Mouse (Mus musculus) lung, embryonic 14.5 days (tissue): ENCODE results near the gene Hbq1b. TPM values are rescaled to one million over a fixed set of nuclear protein-coding genes. Genes with fewer than 3 reads are reported as not detected.

Source experiments
- ATAC-seq: fragments of 200-750 bp; cut with Nextera tagmentation; 2 replicates; pipeline ENCODE4 v1.8.0; 2017; ENCODE audit warnings: mild to moderate bottlenecking, moderate TSS enrichment, moderate library complexity; ENCODE audit not compliant: insufficient read depth
- DNase-seq: peaks from one replicate; pipeline ENCODE4 v3.0.0-alpha.2; 2015
- H3K27ac ChIP-seq: fragments of 300-500 bp; sonication (generic); 2 replicates; pipeline ENCODE4 v1.5.1; 2014; ENCODE audit warnings: low read depth, mild to moderate bottlenecking, moderate library complexity
- H3K27me3 ChIP-seq: fragments of 300-500 bp; sonication (generic); 2 replicates; pipeline ENCODE4 v1.6.1; 2014; ENCODE audit warnings: low read length, control low read depth; ENCODE audit not compliant: insufficient read depth
- H3K36me3 ChIP-seq: fragments of 300-500 bp; sonication (generic); 2 replicates; pipeline ENCODE4 v1.6.1; 2014; ENCODE audit warnings: control low read depth; ENCODE audit not compliant: insufficient read depth
- H3K4me1 ChIP-seq: fragments of 300-500 bp; sonication (generic); 2 replicates; pipeline ENCODE4 v1.6.1; 2014; ENCODE audit warnings: antibody characterized with exemption, control low read depth; ENCODE audit not compliant: insufficient read depth
- H3K4me2 ChIP-seq: fragments of 300-500 bp; sonication (generic); 2 replicates; pipeline ENCODE4 v1.6.1; 2014; ENCODE audit warnings: mild to moderate bottlenecking
- H3K4me3 ChIP-seq: fragments of 300-500 bp; sonication (generic); 2 replicates; pipeline ENCODE4 v1.5.1; 2014; ENCODE audit warnings: low read depth, low read length
- H3K9ac ChIP-seq: fragments of 300-500 bp; sonication (generic); 2 replicates; pipeline ENCODE4 v1.6.1; 2014
- H3K9me3 ChIP-seq: fragments of 300-500 bp; sonication (generic); 2 replicates; pipeline ENCODE4 v1.6.1; 2016; ENCODE audit warnings: low read depth, low read length, control low read depth
- CTCF ChIP-seq: IDR thresholded peaks from 2 replicates; pipeline ENCODE4 v1.5.1; 2016; ENCODE audit warnings: antibody characterized with exemption, low read depth
- WGBS: fragments of 180-500 bp; shearing (Covaris S2); extraction: QIAGEN DNeasy Blood & Tissue Kit; methylation state at CpG from one replicate; pipeline ENCODE4 v1.1.7; 2014; 5-methylcytosine and 5-hydroxymethylcytosine counted together
- polyA plus RNA-seq: library from polyadenylated mRNA; unstranded; fragments of >200 nt; fragmentation: Nextera tagmentation; extraction: Ambion mirVana; gene quantifications from 2 replicates; pipeline ENCODE4 v1.2.1, GENCODE M21; 2014

The Hbq1b gene
- polyA plus RNA-seq, 1 experiment from 2014 or later, result 2.1 TPM

DNA sequence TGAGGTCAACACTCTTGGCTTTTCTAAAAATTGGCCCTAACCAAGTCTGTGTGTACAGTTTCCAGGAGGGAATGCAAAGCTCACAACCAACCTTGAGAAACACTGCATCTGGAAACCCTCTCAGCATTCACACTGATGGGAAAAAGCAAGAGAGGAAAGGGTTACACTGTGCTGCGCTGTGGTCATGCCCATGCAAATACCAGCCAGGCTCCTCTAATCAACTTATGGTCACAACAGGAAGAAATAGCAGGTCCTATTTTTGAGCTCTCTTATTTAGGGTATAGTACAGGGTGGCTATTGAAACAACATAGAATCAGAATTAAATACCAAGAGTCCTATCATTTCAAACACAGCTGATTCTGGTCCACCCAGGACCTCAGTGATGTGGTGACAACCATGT is 42.1 kb upstream of the Hbq1b start:
- WGBS, result 97% methylated on average over 1 of the region's 1 CpGs
- no peak for TF ChIP-seq CTCF
- Histone ChIP-seq H3K4me1 (no peaks in the 10 kb centered on the region), H3K36me3 (peaks cover 77% of the 10 kb centered on the region), H3K9me3 (no peaks in the 10 kb centered on the region), H3K4me3 (no peak overlapping the region), H3K9ac (no peak overlapping the region), H3K27me3 (no peaks in the 10 kb centered on the region), H3K27ac (peak overlapping the region; percentile 51), H3K4me2 (no peak overlapping the region)
- no peak for DNase-seq
- no peak for ATAC-seq

DNA sequence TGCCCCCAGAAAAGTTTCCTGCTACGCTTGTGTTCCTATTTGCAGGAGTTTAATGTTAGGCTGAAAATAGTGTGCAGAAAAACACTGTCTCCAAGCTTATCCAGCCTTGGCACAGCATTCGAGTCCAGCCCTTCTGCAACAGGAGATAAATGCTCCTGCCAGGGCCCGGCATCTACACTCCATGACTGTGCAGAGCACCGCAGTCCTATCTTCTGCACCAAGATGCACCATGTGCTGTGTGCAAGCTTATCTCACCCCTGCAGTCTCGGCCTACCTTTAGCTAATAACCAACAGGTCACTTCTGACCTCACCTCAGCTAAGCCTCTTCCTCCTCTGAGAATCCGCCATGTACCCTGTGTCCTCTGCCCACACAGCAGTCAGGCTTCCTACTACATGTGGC is 41.2 kb upstream of the Hbq1b start:
- DNase-seq, result no peak
- Histone ChIP-seq H3K9ac (no peak overlapping the region), H3K27me3 (no peaks in the 10 kb centered on the region), H3K4me1 (no peaks in the 10 kb centered on the region), H3K4me2 (no peak overlapping the region), H3K9me3 (no peaks in the 10 kb centered on the region), H3K27ac (peak overlapping the region; percentile 51; the same call in 1 of the 2 replicates), H3K36me3 (peaks cover 76% of the 10 kb centered on the region), H3K4me3 (no peak overlapping the region)
- no peak for TF ChIP-seq CTCF
- peak; percentile 67; the same call in 1 of the 2 replicates for ATAC-seq
- WGBS, result 89% methylated on average over 6 of the region's 6 CpGs

DNA sequence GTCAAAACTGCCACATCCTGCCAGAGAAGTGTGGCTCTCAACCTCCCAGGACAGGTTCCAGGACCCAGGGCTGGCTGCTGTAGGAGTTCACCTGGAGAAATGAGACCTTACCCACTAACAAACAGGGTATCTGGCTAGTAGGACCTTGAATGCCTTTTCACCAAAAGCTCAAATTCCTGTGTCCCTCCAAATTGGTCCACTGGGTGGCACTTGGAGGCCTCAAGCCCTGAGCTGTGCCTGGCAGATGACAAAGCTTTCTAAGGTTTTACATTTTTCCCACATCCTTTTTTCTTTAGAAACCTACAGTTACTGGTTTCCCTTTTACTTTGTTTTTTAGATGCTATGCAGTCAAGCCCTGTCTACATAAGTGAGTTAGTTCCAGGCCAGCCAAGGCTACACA is 39.7 kb upstream of the Hbq1b start:
- Histone ChIP-seq H3K27ac (0 out of 2 replicates have a peak overlapping the region, but pooled peaks have one; percentile 20), H3K4me3 (no peak overlapping the region), H3K27me3 (no peaks in the 10 kb centered on the region), H3K4me1 (no peaks in the 10 kb centered on the region), H3K4me2 (no peak overlapping the region), H3K9me3 (no peaks in the 10 kb centered on the region), H3K9ac (no peak overlapping the region; the same call in 1 of the 2 replicates), H3K36me3 (peaks cover 71% of the 10 kb centered on the region)
- peak; percentile 21; the same call in 1 of the 2 replicates for TF ChIP-seq CTCF
- DNase-seq (no peak), ATAC-seq (no peak)

DNA sequence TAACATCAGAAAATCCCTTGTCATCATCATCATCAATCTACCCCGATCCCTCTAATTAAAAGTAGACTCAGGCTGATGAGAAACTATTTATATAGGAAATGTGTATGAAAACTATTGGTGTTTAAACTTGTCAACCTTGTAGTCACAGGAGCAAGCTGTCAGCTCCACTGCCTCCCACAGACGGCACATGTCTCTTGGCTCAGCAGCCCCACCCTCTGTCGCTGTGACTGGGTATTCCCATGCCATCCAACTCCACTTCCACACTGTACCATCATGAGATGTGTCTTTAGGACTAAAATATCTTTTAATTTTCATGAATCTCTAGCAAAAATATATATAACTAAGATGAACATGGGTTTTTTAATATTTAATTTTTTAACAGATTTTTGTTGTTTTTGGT is 38.4 kb upstream of the Hbq1b start:
- DNase-seq (no peak), ATAC-seq (no peak)
- Histone ChIP-seq H3K4me3 (no peak overlapping the region), H3K27ac (no peak overlapping the region), H3K4me1 (no peaks in the 10 kb centered on the region), H3K36me3 (peaks cover 76% of the 10 kb centered on the region), H3K27me3 (no peaks in the 10 kb centered on the region), H3K9me3 (no peaks in the 10 kb centered on the region), H3K9ac (no peak overlapping the region), H3K4me2 (no peak overlapping the region)
- TF ChIP-seq CTCF, result no peak
- 75% methylated on average over 3 of the region's 3 CpGs for WGBS

- ATAC-seq, result peak; percentile 58
- Histone ChIP-seq H3K27ac (no peak overlapping the region), H3K36me3 (peaks cover 65% of the 10 kb centered on the region), H3K4me3 (no peak overlapping the region), H3K9me3 (no peaks in the 10 kb centered on the region), H3K27me3 (no peaks in the 10 kb centered on the region), H3K4me1 (no peaks in the 10 kb centered on the region), H3K9ac (no peak overlapping the region), H3K4me2 (no peak overlapping the region)
- DNase-seq, result no peak
- WGBS, result 80% methylated on average over 8 of the region's 8 CpGs
- TF ChIP-seq CTCF, result no peak
Observed at GRCm38 (mm10) chr11:32250880-32251763, 35.6 kb upstream of the Hbq1b start.

- no peaks in the 10 kb centered on the region for H3K9me3 ChIP-seq
- no peak for TF ChIP-seq CTCF
- no peak for ATAC-seq
- no peak overlapping the region for H3K27ac ChIP-seq
- H3K9ac ChIP-seq, result no peak overlapping the region
- no peak overlapping the region for H3K4me2 ChIP-seq
- H3K27me3 ChIP-seq, result no peaks in the 10 kb centered on the region
- no peaks in the 10 kb centered on the region for H3K4me1 ChIP-seq
- peaks cover 49% of the 10 kb centered on the region for H3K36me3 ChIP-seq
- no peak for DNase-seq
- no peak overlapping the region for H3K4me3 ChIP-seq
- 96% methylated on average over 1 of the region's 1 CpGs for WGBS
Observed at GRCm38 (mm10) chr11:32253121-32253520, 33.6 kb upstream of the Hbq1b start.

- no peak; the same call in 1 of the 2 replicates for ATAC-seq
- no peak for DNase-seq
- no peak overlapping the region for H3K4me2 ChIP-seq
Observed at GRCm38 (mm10) chr11:32256146-32256545, 30.6 kb upstream of the Hbq1b start.

More at GRCm38 (mm10) chr11:32256146-32256545, 30.6 kb upstream of the Hbq1b start:
- H3K4me1 ChIP-seq, result no peaks in the 10 kb centered on the region
- no peaks in the 10 kb centered on the region for H3K9me3 ChIP-seq
- H3K36me3 ChIP-seq, result peaks cover 41% of the 10 kb centered on the region
- 89% methylated on average over 1 of the region's 1 CpGs for WGBS
- peak overlapping the region; percentile 51; the same call in 1 of the 2 replicates for H3K27ac ChIP-seq
- no peak for TF ChIP-seq CTCF
- H3K9ac ChIP-seq, result no peak overlapping the region
- no peaks in the 10 kb centered on the region for H3K27me3 ChIP-seq
- H3K4me3 ChIP-seq, result no peak overlapping the region
